Mouse (Mus musculus): ENCODE data around the gene Inmt.
A peak's percentile ranks its signal among the peaks of the same experiment; 100 is the strongest.

Inmt gene

GRCm38 (mm10) chr6:55177060-55177732, 2.4 kb upstream of the Inmt start:
- no peak for TF ChIP-seq GATA4 (IDR thresholded peaks at IDR 0.05; ENCODE audit: insufficient replicate concordance, low read length)

- no peak for TF ChIP-seq GATA4 (IDR thresholded peaks at IDR 0.05; ENCODE audit: insufficient replicate concordance, low read length)
Measured at GRCm38 (mm10) chr6:55175892-55176291, 1.0 kb upstream of the Inmt start.

- TF ChIP-seq GATA4 (IDR thresholded peaks at IDR 0.05; ENCODE audit: insufficient replicate concordance, low read length), result peak; percentile 73
Measured at GRCm38 (mm10) chr6:55175456-55175855, 613 bp upstream of the Inmt start.

GRCm38 (mm10) chr6:55173941-55174349, 898 bp downstream of the Inmt start:
- no peak for TF ChIP-seq GATA4 (IDR thresholded peaks at IDR 0.05; ENCODE audit: insufficient replicate concordance, low read length)

DNA sequence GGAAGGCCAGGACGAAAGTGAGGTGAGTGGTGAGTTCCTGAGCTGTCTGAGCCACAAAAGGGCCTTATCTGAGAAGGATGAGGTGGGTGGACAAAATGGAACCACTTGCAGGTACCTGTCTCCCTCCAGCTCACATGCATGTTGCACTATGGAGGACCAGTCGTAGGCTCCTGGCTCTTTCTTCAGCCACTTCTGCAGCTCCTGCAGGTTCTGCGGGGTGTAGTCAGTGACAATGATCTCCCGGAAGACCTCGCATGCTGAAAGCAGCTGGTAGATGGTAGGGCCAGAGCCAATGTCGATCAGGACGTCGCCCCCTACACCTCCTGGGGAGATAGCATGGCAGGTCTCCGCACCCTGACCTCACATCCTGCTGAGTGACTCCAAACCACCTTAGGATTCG, 1.7 kb downstream of the Inmt start:
- TF ChIP-seq GATA4 (IDR thresholded peaks at IDR 0.05; ENCODE audit: insufficient replicate concordance, low read length), result no peak

DNA sequence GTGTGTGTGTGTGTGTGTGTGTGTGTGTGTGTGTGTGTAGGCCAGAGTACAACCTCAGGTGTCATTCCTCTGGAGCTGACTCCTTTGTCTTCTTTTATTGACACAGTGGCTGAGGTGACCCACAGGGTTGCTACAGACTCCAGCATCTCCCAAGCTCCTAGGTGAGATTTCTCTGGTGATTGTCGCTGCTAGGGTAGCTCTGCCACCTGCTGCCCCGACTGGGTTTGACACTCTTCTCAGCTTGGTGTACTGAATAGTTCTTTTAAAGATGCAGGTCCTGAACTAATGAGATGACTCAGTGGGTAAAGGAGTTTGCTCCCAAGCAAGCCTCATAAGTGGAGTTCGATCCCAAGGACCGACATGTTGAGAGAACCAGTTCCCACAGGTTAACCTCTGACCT, 3.2 kb downstream of the Inmt start:
- no peak for TF ChIP-seq GATA4 (IDR thresholded peaks at IDR 0.05; ENCODE audit: insufficient replicate concordance, low read length)

DNA sequence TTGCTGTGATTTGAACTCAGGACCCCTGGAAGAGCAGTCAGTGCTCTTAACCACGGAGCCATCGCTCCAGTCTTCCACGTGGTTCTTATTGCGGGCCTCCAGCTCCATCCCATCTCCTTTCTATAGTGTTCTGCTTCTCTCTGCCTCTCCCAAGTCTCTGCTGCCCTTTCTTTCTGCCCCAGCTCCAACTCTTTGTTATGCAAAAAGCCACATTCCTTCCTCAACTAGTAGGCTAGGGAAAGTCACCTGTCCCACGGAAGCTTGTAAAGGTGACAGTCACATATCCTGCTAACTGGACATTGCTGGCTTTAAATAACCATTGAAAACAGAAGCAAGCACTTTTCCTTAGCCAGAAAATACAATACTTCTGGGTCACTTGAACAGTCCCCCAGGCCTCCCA, 5.0 kb downstream of the Inmt start:
- no peak for TF ChIP-seq GATA4 (IDR thresholded peaks at IDR 0.05; ENCODE audit: insufficient replicate concordance, low read length)

- TF ChIP-seq GATA4 (IDR thresholded peaks at IDR 0.05; ENCODE audit: insufficient replicate concordance, low read length), result no peak
Measured at GRCm38 (mm10) chr6:55166777-55167463, 7.9 kb downstream of the Inmt start.

DNA sequence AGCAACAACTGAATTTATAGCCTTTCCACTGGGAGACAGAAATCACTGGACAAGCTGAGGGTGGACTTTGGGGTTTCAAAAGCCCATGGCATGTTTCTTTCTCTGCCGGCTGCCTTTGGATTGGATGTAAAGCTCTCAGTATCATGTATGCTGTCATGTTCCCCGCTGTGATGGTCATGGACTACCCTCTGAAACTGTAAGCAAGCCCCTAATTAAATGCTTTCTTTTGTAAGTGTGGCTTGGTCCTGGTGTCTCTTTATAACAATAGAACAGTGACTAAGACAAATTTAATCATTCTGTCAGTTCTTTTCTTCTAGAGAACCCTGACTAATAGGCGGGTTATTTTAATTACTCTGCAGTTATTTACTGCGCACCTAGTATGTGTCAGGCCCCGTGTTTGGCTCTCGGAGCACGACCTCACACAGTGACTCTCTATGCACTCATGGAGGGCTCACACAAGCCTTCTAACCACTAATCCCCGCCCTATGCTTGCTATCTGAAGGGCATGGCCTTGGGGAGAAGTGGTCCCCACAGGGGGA, 11.7 kb downstream of the Inmt start:
- TF ChIP-seq GATA4 (IDR thresholded peaks at IDR 0.05; ENCODE audit: insufficient replicate concordance, low read length), result no peak

DNA sequence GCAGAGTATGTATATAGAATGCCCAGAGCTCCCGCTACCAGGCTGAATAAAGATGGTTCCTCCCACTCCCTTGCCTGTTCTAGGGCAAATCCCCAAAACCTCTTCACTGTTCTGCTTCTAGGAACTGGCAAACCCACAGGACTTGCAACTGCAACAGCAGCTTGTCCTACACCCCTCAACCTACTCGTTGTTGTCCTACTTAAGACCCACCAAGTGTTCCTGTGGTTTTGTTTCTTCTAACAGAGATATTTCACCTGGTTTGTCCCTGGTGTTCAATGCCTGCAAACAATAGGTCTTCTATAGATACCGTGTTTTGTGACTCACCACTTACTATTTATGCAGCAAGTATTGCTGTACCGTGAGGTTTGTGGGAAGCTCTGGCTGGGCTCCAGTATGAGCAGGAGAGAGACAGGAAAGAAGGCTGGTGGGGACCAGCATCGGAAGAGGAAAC, 13.5 kb downstream of the Inmt start:
- TF ChIP-seq GATA4 (IDR thresholded peaks at IDR 0.05; ENCODE audit: insufficient replicate concordance, low read length), result no peak

GRCm38 (mm10) chr6:55159256-55159655, 15.6 kb downstream of the Inmt start:
- TF ChIP-seq GATA4 (IDR thresholded peaks at IDR 0.05; ENCODE audit: insufficient replicate concordance, low read length), result no peak

DNA sequence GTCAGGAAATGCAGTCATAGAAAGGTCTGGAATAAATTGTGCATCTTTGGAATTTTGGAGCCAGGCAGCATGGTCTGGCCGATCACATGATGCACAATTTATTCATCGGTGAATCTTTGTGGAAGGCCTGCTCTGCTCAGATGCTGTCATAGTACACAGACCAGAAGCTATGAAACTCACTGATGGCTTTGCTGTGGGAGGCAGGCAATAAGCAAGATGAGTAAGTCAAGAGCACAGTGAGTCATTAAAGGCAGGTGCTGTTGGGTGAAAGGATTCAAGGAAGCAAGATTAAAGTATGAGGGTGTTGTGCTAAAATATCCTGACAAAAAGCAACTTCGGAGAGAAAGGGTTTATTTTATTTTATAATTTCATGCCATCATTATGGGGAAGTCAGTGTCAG, 22.6 kb downstream of the Inmt start:
- no peak for TF ChIP-seq GATA4 (IDR thresholded peaks at IDR 0.05; ENCODE audit: insufficient replicate concordance, low read length)

DNA sequence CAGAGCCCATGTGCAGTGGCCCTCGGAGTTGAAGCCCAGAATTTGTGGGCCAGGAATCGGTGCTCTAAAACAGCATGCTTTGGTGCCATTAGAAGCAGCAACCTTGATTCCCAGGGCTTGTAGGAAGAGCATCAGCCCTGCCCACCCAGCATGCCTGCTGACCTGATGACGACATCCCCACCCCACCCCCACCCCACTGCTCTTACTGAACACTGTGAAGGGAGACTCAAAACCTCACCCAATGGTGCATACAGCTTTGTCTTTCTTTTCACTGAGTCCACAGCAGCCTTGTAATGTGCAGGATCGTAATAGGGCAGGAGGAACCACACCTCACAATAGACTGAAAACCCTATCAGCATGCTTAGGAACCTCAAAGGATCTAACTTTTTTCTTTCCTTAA, 28.7 kb downstream of the Inmt start:
- no peak for TF ChIP-seq GATA4 (IDR thresholded peaks at IDR 0.05; ENCODE audit: insufficient replicate concordance, low read length)

GRCm38 (mm10) chr6:55145285-55145684, 29.6 kb downstream of the Inmt start:
- TF ChIP-seq GATA4 (IDR thresholded peaks at IDR 0.05; ENCODE audit: insufficient replicate concordance, low read length), result no peak

DNA sequence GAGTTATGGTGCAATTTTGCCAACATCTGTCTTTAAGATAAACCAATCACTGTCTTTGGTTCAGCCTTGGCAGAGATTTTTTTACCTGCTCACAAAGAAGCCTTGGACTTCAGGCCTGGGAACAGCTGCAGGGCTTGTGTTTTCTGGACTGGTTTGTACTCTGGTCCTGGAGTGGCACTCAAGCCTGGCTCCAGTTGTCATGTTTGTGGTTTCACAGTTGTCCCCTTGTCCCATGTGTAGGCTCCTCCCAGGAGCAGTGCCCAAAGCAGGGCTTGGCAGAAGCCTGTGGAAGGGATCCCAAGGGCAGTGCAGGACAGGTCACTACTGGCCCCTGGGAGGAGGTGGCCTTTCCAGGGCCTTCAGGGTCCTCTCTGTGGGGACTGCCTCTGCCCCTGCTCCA, 36.5 kb downstream of the Inmt start:
- TF ChIP-seq GATA4 (IDR thresholded peaks at IDR 0.05; ENCODE audit: insufficient replicate concordance, low read length), result no peak

DNA sequence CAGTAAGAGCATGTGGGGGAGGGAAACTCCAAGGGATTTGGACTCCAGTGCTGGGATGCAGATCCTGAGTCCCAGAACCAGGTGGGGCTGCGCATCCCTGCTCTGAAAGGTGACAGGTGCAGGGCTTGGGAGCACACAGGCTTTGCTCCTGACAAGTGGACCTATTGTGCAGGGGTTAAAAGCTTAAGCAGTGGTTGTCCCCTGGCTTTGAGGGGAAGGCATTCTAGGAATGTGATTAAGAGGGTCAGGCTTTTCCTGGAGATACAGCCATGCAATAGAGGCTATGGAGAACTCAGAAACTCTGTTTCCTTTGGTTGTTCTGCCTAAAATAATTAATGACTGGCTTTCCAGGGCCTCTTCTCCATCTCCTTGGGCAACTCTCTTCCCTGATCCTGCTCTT, 41.4 kb downstream of the Inmt start:
- no peak for TF ChIP-seq GATA4 (IDR thresholded peaks at IDR 0.05; ENCODE audit: insufficient replicate concordance, low read length)
